Mouse (Mus musculus): ENCODE data around the gene Panx1. TPM values are rescaled to one million over a fixed set of nuclear protein-coding genes. Genes with fewer than 3 reads are reported as not detected.

The Panx1 gene
- total RNA-seq, 4 experiments from 2014 or later = 4.3 to 5.7 (median 4.4) TPM

DNA sequence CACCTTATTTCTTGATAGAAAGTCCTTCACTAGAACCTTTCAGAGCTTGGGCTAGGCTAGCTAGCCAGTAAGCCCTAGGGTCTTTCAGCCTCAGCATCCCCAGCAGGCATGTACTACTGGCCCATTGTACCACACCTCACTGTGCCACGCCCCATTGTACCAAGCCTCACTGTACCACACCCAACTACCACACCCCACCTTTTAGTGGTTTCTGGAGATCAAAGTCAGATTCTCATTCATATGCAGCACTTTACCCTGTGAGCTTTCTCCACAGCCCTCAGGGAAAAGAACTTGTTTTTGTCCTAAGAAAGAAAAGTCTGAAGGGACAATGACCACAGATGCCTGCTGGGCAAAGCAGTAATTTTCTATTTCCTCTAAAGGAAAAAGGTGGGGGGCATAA is 22.2 kb downstream of the Panx1 start:
- DNase-seq (ENCODE audit: low spot score) = no peak

DNA sequence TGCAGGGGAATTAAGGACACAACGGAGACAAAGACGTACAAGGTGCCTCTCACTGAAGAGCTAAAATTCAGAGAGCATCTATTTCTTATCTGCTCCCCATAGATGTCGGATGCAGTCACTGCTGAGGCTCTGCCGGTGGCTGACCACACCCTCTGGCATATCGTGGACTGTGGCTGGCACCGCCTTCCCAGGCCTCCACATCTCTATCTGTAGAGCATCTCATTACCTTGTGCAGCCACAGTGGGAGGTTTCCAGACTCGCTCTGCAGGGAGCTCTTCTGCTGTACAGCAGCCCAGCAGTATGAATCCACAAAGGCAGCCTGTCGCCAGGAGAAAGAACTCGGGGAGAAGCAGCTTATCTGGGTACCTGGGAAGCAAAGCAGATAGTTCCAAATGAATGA is 24.1 kb downstream of the Panx1 start:
- no peak for DNase-seq (ENCODE audit: low spot score)

DNA sequence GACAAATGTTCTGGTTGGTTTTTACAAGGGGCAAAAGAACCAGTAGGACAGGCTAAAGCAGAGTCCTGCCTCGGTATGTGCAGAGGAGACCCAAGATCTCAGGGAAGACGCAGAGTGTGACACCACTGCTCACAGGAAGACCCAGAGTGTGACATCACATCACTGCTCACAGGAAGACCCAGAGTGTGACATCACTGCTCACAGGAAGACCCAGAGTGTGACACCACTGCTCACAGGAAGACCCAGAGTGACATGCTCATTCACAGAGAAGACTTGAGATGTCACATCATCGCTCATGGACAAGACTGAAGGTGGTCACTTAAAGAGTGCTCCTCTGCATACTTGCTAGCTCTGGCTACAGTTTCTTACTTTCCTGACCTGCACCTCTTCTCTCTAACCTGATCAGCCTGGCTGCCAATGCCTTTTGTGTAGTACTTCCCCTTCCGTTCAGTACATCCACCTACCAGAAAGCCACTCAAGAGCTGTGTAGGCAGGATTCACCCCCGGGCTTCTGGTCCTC is 24.7 kb downstream of the Panx1 start:
- no peak for DNase-seq (ENCODE audit: low spot score)

DNA sequence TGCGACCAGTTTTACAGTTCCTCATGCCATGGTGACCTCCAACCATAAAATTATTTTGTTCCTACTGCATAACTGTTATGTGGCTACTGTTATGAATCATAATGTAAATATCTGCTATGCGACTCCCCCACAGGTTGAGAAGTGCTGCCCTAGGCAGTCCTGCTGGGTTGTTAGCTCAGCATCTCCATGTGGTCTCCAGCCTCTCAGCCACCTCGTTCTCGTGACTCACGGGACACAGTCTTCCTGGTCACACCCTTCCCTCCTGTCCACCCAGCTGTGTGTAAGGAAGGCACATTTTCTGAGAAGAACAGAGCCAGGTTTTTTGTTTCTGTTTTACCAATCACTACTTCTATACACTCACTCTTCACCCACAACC is 26.5 kb downstream of the Panx1 start:
- no peak for DNase-seq (ENCODE audit: low spot score)

DNA sequence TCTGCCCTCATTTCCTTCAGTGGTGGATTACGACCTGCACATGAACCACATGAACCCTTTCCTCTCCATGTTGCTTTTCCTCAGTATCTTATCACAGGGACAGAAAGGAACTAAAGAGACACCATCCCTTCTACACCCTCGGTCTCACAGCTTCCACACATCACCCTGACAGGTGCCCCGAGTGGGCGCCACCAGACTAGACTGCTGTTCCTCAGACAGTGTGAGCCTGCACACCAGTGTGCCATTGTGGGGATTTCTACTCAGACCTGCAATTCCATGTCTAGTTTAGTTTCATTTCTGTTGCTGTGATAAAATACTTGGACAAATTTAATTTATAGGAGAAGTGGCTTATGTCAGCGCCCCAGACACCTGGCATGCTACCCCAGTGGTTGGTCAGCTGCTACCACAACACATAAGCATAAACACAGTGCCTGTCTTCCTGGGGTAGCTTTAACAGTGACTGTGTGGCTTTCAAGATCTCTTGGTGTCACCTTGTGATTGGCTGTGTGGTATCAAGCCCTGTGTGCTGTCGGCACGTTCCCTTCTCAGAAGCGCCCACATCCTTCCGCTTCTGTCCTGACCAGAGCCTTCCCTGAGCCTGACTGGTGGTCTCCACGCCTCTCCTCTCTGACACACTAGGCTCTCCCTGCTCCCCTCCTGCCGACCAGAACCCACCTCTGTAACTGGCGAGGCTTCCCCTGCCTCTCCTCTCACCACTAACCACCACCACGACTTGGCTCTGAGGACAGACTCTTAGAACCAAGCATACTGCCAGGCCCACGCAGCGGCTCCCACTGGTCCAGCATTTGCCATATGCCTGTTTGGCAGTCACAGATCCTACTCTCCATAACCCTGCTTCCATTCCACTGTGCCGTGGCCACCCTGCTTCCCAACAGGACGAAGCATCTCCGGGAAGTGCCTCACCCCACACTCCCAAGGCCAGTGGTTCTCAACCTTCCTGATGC is 27.2 kb downstream of the Panx1 start:
- DNase-seq (ENCODE audit: low spot score) = no peak

DNA sequence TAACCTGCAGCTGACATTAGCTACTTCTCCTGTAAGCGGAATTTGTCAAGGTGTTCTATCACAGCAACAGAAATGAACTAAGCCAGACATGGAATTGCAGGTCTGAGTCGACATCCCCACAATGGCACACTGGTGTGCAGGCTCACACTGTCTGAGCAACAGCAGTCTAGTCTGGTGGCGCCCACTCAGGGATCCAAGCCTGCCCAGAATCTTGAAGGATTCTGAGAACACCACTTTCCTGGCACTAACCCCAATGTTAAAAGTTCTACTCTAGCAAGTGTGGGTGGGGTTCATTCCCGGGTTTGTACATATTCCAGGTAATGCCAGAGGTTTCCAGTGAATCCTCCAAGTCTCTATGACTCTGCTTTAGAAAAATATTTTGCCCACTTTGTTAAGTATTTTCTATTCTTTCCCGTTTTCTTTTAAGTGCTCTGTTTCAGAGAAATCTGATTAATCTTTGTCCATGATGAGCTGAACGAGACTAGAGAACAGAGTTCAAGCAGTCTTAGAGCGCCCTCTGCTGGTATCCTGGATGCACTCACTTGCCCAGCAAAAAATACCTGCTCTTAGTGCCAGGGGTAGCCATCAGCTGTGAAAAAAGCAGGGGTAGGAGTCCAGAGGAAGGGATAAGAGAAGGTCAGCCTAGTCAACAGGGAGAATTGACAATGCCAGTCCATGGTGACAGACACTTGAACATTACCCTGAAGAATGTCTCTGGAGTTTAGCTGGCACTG is 29.9 kb downstream of the Panx1 start:
- peak; percentile 69 for DNase-seq (ENCODE audit: low spot score)

DNA sequence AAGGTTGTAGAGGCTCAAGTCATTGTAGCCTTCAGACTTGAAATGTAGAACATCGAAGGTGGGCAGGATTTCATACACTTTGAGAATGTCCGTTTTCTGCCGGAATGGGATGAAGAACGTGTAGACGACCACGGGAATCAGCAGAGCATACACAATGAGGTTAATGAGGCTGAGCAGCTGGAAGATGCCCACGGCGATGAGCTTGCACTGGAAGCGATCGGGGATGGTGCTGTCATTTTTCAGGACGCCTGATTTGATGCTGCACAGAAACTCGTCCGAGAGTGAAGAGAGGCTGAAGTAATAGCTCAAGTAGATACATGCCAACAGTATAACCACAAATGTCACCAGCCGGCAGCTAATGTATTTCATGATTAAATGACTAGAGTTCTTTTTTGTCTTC is 37.7 kb downstream of the Panx1 start:
- no peak for DNase-seq (ENCODE audit: low spot score)

DNA sequence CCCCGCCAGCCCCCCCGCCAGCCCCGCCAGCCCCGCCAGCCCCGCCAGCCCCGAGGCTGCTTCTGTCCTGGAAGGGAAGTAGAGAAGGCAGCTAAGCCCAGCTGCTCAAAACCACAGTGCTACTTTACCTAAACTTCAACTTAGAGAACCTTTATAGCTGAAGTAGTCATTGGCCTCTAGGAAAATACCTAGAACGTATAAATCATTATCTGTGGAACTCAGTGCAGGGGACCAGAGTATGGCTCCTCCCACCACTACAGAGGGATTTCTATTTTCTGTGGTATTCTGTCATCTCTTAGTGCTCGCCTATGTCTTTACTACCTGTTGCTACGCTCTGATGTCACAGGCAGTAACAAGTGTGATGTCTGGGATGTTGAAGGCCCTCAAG is 41.0 kb downstream of the Panx1 start:
- DNase-seq (ENCODE audit: low spot score) = no peak

DNA sequence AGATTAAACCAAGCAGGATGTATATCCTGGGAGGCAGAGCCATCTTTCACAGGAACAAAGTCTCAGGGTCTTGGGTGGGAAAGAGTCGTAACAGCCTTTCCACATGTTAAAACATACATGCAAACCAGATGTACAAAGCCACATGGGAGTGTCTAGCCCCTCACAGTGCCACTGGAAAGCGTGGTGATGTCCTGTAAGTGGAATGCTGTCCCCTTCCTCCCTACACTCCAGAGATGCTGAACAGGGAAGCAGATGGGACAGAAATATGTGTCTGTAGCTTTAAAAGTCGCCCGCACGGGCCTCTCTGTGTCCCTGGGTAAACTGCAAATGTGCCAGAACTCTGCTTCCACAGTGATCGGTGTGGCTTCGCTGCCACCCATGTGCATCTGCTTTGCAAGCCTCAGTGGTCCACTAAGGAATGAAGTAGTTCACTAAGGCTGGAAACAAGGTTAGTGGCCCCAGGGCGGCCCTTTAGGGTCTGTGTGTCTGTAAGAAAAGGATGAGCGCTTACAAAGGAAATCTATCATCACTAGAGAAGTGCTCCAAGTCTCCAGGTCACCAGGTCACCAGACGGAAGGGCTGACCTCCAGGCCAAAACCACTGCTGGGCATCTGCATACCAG is 41.5 kb downstream of the Panx1 start:
- no peak for DNase-seq (ENCODE audit: low spot score)

DNA sequence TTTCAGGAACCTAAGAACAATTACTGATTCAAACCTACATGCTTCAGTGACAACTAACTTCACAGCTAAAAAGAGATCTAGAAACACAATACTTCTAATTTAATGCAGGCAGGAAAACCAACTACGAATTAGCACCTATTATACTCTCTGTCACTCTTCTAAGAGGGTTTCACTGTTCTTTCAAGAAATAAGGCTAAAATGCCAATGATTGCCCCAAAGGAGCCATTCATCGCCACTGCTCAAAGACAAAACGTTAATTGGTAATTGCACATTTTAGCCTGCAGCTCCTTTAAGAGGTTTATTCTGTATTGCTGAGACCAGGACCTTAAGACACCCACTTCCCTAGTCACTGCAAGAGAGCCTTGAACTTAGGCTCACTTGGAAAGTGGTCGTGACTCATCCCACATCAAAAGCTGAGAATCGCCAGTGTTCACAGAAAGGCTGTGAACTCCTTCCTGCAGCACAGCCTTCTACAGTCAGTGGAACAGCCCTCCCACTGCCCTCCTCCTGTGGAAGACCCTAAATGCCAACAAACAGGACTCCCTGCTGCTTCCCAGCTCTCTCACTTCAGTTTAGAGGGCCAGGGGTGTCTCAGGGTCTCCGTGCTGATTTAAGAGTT is 42.2 kb downstream of the Panx1 start:
- no peak for DNase-seq (ENCODE audit: low spot score)

DNA sequence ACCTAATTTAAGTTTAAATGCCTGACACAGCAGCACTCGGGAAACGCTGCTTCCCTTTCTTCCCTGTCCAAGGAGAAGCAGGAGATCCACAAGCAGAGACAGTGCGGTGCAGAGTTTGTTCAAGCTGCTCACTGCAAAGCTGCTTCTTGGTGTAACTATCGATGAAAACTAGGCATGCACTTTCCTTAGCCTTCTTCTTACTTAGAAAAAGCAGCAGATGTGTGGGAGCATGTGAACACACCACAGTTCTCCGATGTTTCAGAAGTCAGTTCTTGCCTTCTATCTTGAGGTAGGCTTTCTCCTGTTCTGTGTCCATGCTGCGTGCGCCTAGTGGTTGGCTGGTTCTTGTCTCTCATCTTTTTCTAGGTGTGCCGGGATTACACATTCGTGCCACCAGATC is 46.5 kb downstream of the Panx1 start:
- no peak for DNase-seq (ENCODE audit: low spot score)

DNA sequence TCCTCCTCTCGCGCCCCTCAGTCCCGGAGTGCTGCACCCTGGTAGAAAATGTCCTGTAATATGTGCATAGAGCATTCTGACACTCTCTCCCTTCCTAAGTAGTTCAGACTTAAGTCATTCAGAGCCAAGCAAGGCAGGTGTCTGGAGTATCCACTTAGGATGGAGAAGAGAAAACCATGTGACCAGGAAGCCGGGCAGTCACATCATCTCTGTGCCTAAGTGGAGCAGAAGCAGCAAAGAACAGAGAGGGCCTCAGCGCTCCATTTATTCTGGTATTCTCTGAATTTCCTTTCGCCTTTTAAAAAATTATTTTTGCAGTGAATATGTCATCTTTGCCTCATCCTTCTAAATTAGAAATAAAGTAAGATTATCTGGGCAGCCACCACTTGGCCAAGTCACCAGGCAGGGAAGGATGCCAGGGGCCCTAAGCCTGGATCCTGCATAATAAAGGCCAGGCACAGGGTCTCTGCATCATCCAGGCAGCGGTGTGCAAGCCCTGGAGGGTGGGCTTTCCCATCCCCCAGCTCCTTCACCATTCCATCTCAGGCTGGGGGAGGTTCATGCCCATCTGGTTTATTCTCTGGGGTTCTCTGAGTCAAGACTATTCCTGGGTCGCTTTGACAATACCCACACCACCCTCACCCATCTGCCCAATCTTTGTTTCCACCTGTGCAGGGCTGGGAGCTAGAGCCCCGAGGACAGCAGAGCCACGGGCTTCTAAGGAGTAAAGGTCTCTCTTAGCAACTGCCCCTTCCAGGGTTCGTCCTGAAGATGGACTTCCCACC is 47.8 kb downstream of the Panx1 start:
- DNase-seq (ENCODE audit: low spot score) = no peak

DNA sequence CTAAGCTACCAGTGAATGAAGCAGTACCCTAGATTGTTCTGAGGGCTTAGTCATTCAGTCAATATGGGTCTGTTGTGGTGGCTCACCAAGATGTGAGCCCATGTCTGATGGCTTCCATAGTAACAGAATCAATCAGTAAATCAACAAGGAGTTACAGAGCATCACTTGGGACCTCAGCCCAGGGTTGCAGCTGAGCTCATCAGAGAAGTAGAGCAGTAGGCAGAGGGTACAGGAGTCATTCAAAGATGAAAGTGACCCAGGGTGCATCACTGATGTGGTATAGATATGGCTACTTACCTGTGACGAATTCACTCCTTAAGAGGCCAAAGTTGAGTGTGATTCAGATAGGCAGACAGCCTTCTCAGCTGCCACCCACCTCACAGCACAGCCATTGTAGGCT is 49.8 kb downstream of the Panx1 start:
- no peak for DNase-seq (ENCODE audit: low spot score)

DNA sequence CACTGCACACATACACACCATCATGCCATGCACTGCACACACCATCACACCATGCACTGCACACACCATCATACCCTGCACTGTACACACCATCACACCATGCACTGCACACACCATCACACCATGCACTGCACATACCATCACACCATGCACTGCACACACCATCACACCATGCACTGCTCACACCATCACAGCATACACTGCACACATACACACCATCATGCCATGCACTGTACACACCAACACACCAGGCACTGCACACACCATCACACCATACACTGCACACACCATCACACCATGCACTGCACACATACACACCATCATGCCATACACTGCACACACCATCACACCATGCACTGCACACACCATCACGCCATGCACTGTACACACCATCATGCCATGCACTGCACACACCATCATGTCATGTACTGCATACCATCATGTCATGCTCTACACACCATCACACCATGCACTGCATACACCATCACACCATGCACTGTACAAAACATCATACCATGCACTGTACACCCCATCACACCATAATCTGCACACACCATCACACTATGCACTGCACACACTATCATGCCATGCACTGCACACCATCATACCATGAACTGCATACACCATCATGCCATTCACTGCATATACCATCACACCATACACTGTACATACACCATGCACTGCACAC is 56.5 kb downstream of the Panx1 start:
- no peak for DNase-seq (ENCODE audit: low spot score)

DNA sequence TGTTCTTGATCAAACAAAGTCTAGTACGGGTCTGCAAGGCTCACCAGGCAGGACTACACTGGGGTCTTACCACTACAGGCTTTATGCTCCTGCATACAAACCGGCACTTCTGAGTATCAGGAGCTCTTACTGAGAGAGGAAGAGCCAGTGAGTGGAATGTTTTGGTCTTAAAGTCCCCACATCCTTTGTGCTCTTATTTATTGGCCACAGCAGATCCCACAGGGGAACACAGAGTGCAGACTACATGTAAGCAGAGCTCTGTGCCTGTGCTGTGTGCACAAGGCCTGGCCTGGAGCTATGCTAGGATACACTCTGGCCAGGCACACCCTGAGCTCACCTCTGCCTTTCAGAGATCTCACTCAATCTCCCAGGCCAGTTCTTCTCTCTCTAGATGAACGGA is 62.1 kb downstream of the Panx1 start:
- DNase-seq (ENCODE audit: low spot score) = no peak

DNA sequence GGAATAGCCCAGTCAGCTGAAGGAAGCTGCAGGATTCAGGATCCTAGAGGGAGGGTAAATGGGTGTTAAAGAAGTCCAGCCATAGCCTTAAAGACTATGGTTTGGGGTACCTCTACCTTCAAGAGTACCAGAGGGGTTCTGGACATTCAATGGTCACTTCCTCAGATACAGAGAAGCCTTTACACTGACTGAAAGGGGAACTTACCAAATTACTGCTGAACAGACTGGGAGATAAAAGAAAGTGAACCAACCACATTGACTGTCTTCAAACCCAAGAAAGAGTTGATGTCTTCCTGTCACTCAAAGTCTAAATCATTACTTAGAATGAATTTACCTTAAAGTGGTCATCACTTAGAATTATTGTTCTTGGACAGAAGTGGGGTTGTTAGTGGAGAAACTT is 62.6 kb downstream of the Panx1 start:
- no peak for DNase-seq (ENCODE audit: low spot score)

DNA sequence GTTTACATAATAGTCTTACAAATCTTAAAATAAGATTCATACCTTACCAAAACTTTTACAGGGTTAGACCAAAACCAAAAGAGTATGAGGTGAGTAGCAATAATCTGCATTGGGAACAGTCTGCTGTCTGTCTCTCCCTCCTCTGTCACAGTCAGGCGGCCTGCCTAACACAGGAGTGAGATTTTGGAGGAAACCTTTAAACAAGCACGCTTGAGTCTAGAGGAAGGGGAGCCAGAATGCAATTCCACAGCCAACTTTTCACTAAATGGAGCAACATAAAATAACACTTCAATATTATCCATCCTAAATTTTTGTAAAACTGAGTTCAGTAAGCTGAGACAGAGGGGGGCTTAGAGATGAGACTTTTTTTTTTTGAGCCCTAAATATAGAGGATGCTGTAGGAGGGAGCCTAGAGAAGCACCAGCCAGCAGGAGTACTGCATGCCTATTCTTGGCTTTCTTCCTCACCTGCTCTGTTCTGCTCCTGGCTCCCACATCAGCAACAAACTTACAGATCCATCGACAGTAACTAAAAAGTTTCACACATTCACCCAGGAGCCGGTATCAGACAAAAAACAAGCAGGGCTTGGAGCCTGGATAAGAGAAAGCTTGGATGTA is 63.6 kb downstream of the Panx1 start:
- DNase-seq (ENCODE audit: low spot score) = no peak

DNA sequence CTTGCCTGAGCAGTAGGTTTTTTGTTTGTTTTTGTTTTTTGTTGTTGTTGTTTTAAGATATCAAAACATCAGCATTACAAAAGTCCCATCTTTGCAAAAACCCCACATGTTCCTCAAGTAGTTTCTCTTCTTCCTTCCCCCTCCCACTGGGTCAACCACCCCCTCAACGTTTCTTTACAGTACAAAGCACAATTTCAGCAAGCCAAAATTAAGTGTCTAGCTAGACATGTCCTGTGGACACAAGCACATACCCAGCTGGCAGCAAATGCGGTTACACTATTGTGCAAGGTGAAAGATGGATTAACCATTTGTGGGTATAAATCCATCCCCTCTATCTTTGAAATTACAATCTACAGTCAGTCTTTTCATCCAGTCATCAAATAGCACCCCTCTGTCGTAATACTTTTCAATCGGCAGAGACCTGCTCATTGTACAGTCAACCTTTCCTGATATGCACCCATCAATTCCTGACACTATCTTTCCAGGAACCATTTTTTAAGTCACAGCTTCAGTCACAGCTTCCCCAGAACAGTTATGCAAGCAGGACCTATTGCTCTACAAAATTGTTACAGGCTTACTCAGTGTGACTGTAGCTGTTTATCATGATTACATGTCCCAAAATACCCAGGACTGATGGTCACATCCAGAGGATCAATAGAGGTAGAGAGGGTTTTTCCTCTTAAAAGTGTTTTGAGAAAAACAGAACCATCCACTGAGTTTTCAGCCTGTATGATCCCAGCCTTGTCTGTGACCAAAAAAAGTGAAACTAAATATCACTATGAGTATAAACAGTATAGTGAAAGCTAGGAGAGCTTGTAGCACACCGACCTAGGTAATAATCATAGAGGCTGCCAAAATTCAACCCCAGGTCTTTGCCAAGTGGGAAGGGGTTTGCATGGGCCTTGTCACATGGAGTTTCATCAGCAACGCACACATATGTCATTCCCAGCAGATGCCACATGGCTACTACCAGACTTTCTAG is 70.7 kb downstream of the Panx1 start:
- DNase-seq (ENCODE audit: low spot score) = no peak

DNA sequence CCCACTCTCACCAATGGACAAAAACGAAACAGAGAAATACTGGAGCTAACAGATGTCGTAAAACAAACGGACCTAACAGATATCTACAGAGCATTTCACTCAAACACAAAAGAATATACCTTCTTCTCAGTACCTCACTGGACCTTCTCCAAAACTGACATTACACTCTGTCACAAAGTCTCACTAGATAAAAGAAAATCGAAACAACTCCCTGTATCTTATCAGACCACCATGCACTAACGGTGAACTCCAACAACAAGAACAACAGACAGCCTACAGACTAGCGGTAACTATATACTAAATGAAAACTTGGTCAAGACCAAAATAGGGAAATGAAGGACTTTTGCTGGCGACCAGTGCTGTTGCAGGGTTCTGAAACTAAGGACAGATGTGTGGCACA is 71.5 kb downstream of the Panx1 start:
- DNase-seq (ENCODE audit: low spot score) = no peak

Measured in heart, adult 8-10 months (tissue).